8 mouse cellular contexts compared by ENCODE assay signal in genomic region chr13:23684295-23684945, GRCm38 (mm10). TPM values are rescaled to one million over a fixed set of nuclear protein-coding genes. Genes with fewer than 3 reads are reported as not detected.
DNase-seq lines count a peak whose midpoint lies in the region; ATAC-seq and TF ChIP-seq lines count a peak whose summit lies in the region.
"Not testable (repeated sequence)": the region's sequence is repeated elsewhere in the genome, so short reads cannot be mapped to it uniquely, and the experiment has no call there.

No protein-coding gene starts in this region.

- peak overlapping the region; percentile 72 for H3K4me2 ChIP-seq in embryonic facial prominence, embryonic 15.5 days (replicated peaks)
- peak overlapping the region; percentile 79 for H3K4me2 ChIP-seq in heart, embryonic 12.5 days
- peak overlapping the region; percentile 68 for H3K4me2 ChIP-seq in midbrain, embryonic 14.5 days (ENCODE audit: low read length)

- DNase-seq in brain, adult 2 months (ENCODE audit: low read depth, low spot score): peak; percentile 90
- DNase-seq in kidney, adult 2 months: peak; percentile 82
- peak; percentile 61 for DNase-seq in liver
- DNase-seq in midbrain, embryonic 14.5 days: peak; percentile 92
- DNase-seq in spleen, postnatal 36 days (ENCODE audit: low spot score in 2 of 2): peak; percentile 67 to 81

- not testable (repeated sequence) for TF ChIP-seq CTCF in C2C12 (IDR thresholded peaks at IDR 0.05; ENCODE audit: control insufficient read depth, insufficient read depth, insufficient read length); kidney, adult 2 months (conservative IDR thresholded peaks at IDR 0.05; ENCODE audit: insufficient read depth, insufficient read length, low read depth, low read length)

- not testable (repeated sequence) for H3K36me3 ChIP-seq in C2C12 (ENCODE audit: control insufficient read depth, insufficient read depth); embryonic facial prominence, embryonic 15.5 days; heart, embryonic 12.5 days; kidney, adult 2 months (ENCODE audit: control insufficient read depth, insufficient read depth, low read length); midbrain, embryonic 14.5 days (ENCODE audit: control insufficient read depth, insufficient read depth, low read length)

- WGBS in embryonic facial prominence, embryonic 15.5 days: 0% methylated on average over 18 of the region's 37 CpGs
- WGBS in heart, embryonic 12.5 days: under 1% methylated on average over 19 of the region's 37 CpGs
- WGBS in kidney, adult 2 months: 0% methylated on average over 20 of the region's 37 CpGs
- WGBS in midbrain, embryonic 14.5 days: under 1% methylated on average over 13 of the region's 37 CpGs

- H3K9ac ChIP-seq in embryonic facial prominence, embryonic 15.5 days: peak overlapping the region; percentile 62
- peak overlapping the region; percentile 79 for H3K9ac ChIP-seq in heart, embryonic 12.5 days
- peak overlapping the region; percentile 53 for H3K9ac ChIP-seq in midbrain, embryonic 14.5 days (replicated peaks; ENCODE audit: low read length)

- H3K27ac ChIP-seq in embryonic facial prominence, embryonic 15.5 days (replicated peaks): peak overlapping the region; percentile 96
- H3K27ac ChIP-seq in heart, embryonic 12.5 days (ENCODE audit: poor library complexity, severe bottlenecking): peak overlapping the region; percentile 99
- peak overlapping the region; percentile 79 for H3K27ac ChIP-seq in kidney, adult 2 months (ENCODE audit: insufficient read depth, low read depth, low read length)
- peak overlapping the region; percentile 93 for H3K27ac ChIP-seq in midbrain, embryonic 14.5 days (replicated peaks; ENCODE audit: low read depth, low read length)

- H3K79me3 ChIP-seq in C2C12 (ENCODE audit: low read depth): not testable (repeated sequence)

- not testable (repeated sequence) for TF ChIP-seq POLR2A in kidney, adult 2 months (IDR thresholded peaks at IDR 0.05; ENCODE audit: low read depth, low read length)

- peaks cover 12% of the 10 kb centered on the region for H3K4me1 ChIP-seq in embryonic facial prominence, embryonic 15.5 days
- peaks cover 13% of the 10 kb centered on the region for H3K4me1 ChIP-seq in heart, embryonic 12.5 days (replicated peaks)
- H3K4me1 ChIP-seq in kidney, adult 2 months (ENCODE audit: control insufficient read depth, insufficient read depth, low read length): peaks cover 10% of the 10 kb centered on the region
- H3K4me1 ChIP-seq in midbrain, embryonic 14.5 days (ENCODE audit: control insufficient read depth, insufficient read depth, low read length): peaks cover 22% of the 10 kb centered on the region

- H3K9me3 ChIP-seq in embryonic facial prominence, embryonic 15.5 days (replicated peaks); heart, embryonic 12.5 days (replicated peaks); midbrain, embryonic 14.5 days (ENCODE audit: control insufficient read depth, low read length): not testable (repeated sequence)

- H3K27me3 ChIP-seq in C2C12 (ENCODE audit: control insufficient read depth, insufficient read depth, insufficient read length); embryonic facial prominence, embryonic 15.5 days; heart, embryonic 12.5 days (replicated peaks); kidney, adult 2 months (replicated peaks; ENCODE audit: control insufficient read depth, insufficient read depth, low read length); midbrain, embryonic 14.5 days (ENCODE audit: control insufficient read depth, insufficient read depth, low read length): not testable (repeated sequence)

- H3ac ChIP-seq in C2C12 (ENCODE audit: control insufficient read depth, insufficient read length, low read depth): peak overlapping the region; percentile 40

- peak overlapping the region; percentile 15 for H3K4me3 ChIP-seq in C2C12 (ENCODE audit: insufficient read depth, poor library complexity, severe bottlenecking)
- peak overlapping the region; percentile 51 for H3K4me3 ChIP-seq in embryonic facial prominence, embryonic 15.5 days (replicated peaks)
- H3K4me3 ChIP-seq in heart, embryonic 12.5 days: peak overlapping the region; percentile 57
- peak overlapping the region; percentile 56 for H3K4me3 ChIP-seq in kidney, adult 2 months (ENCODE audit: insufficient read depth, low read depth, low read length)
- H3K4me3 ChIP-seq in midbrain, embryonic 14.5 days (replicated peaks; ENCODE audit: low read depth, low read length): peak overlapping the region; percentile 48

- not testable (repeated sequence) for H3K79me2 ChIP-seq in C2C12 (ENCODE audit: control insufficient read depth, insufficient read depth)

- ATAC-seq in embryonic facial prominence, embryonic 15.5 days (ENCODE audit: insufficient number of reproducible peaks, low FRiP score, low TSS enrichment, low read depth): not testable (repeated sequence)
- ATAC-seq in heart, embryonic 12.5 days (ENCODE audit: insufficient number of reproducible peaks, low FRiP score): peak; percentile 23
- peak; percentile 31 for ATAC-seq in midbrain, embryonic 14.5 days (ENCODE audit: low FRiP score, low TSS enrichment)

RNA-seq across cellular contexts. Expression of gene Hist1h2bc, which starts 0.4 kb away (rescaled TPM):
- polyA plus RNA-seq in C2C12 (2012; fragmentation: generic; extraction: Trizol): 16.8 TPM
- polyA plus RNA-seq in embryonic facial prominence, embryonic 15.5 days (2015; fragmentation: Nextera tagmentation; extraction: Ambion mirVana): 63.3 and 66.8 TPM in 2 replicates
- polyA plus RNA-seq in heart, embryonic 12.5 days (2016; fragmentation: Nextera tagmentation; extraction: Ambion mirVana): 43.6 and 49.5 TPM in 2 replicates
- polyA plus RNA-seq in kidney, adult 2 months (2012; rRNA removed): 473 and 571 TPM in 2 replicates
- 13.1 and 17.3 TPM in 2 replicates for polyA plus RNA-seq in midbrain, embryonic 14.5 days (2014; fragmentation: Nextera tagmentation; extraction: Ambion mirVana)

RNA-seq across cellular contexts. Expression of gene Hist1h2ac, which starts 0.7 kb away (rescaled TPM):
- polyA plus RNA-seq in C2C12 (2012; fragmentation: generic; extraction: Trizol): 0.54 TPM
- 1.1 and 1.3 TPM in 2 replicates for polyA plus RNA-seq in embryonic facial prominence, embryonic 15.5 days (2015; fragmentation: Nextera tagmentation; extraction: Ambion mirVana)
- 0.70 and 0.78 TPM in 2 replicates for polyA plus RNA-seq in heart, embryonic 12.5 days (2016; fragmentation: Nextera tagmentation; extraction: Ambion mirVana)
- 0.43 and 0.44 TPM in 2 replicates for polyA plus RNA-seq in kidney, adult 2 months (2012; rRNA removed)
- polyA plus RNA-seq in midbrain, embryonic 14.5 days (2014; fragmentation: Nextera tagmentation; extraction: Ambion mirVana): 0.57 and 0.67 TPM in 2 replicates

RNA-seq across cellular contexts. Expression of gene Hist1h1t, which starts 11.2 kb away (rescaled TPM):
- polyA plus RNA-seq in C2C12 (2012; fragmentation: generic; extraction: Trizol): not detected
- polyA plus RNA-seq in embryonic facial prominence, embryonic 15.5 days (2015; fragmentation: Nextera tagmentation; extraction: Ambion mirVana): not detected in 2 replicates
- polyA plus RNA-seq in heart, embryonic 12.5 days (2016; fragmentation: Nextera tagmentation; extraction: Ambion mirVana): not detected in 2 replicates
- polyA plus RNA-seq in kidney, adult 2 months (2012; rRNA removed): not detected in 2 replicates
- polyA plus RNA-seq in midbrain, embryonic 14.5 days (2014; fragmentation: Nextera tagmentation; extraction: Ambion mirVana): not detected in 2 replicates

RNA-seq across cellular contexts. Expression of gene Hist1h4c, which starts 13.8 kb away (rescaled TPM):
- 0.62 TPM for polyA plus RNA-seq in C2C12 (2012; fragmentation: generic; extraction: Trizol)
- polyA plus RNA-seq in embryonic facial prominence, embryonic 15.5 days (2015; fragmentation: Nextera tagmentation; extraction: Ambion mirVana): 4.2 and 5.3 TPM in 2 replicates
- polyA plus RNA-seq in heart, embryonic 12.5 days (2016; fragmentation: Nextera tagmentation; extraction: Ambion mirVana): 2.7 and 3.5 TPM in 2 replicates
- polyA plus RNA-seq in kidney, adult 2 months (2012; rRNA removed): 9.4 and 10.3 TPM in 2 replicates
- polyA plus RNA-seq in midbrain, embryonic 14.5 days (2014; fragmentation: Nextera tagmentation; extraction: Ambion mirVana): 2.9 and 4.3 TPM in 2 replicates

RNA-seq across cellular contexts. Expression of gene Hfe, which starts 26.2 kb away (rescaled TPM):
- polyA plus RNA-seq in C2C12 (2012; fragmentation: generic; extraction: Trizol): 0.91 TPM
- polyA plus RNA-seq in embryonic facial prominence, embryonic 15.5 days (2015; fragmentation: Nextera tagmentation; extraction: Ambion mirVana): 8.7 and 13.0 TPM in 2 replicates
- 10.5 and 13.2 TPM in 2 replicates for polyA plus RNA-seq in heart, embryonic 12.5 days (2016; fragmentation: Nextera tagmentation; extraction: Ambion mirVana)
- polyA plus RNA-seq in kidney, adult 2 months (2012; rRNA removed): 21.2 and 21.4 TPM in 2 replicates
- 0.77 and 3.9 TPM in 2 replicates for polyA plus RNA-seq in midbrain, embryonic 14.5 days (2014; fragmentation: Nextera tagmentation; extraction: Ambion mirVana)
